Mouse (Mus musculus) hematopoietic stem cell, adult 5-6 weeks (primary cell): ENCODE data around the gene Mill2. TPM values are rescaled to one million over a fixed set of nuclear protein-coding genes. Genes with fewer than 3 reads are reported as not detected.
"Not testable (repeated sequence)": the region's sequence is repeated elsewhere in the genome, so short reads cannot be mapped to it uniquely, and the experiment has no call there.

Experiments
- ATAC-seq, 2 experiments: fragments of 125-278 bp in 1 of 2; replicated peaks in 1 of 2; 2 replicates each; pipeline ENCODE4 v1.8.0; 2016 to 2017; ENCODE audit warnings: inconsistent platforms in 2 of 2, mild to moderate bottlenecking in 2 of 2, moderate number of reproducible peaks in 2 of 2, low read depth in 1 of 2, moderate TSS enrichment in 1 of 2; ENCODE audit not compliant: low FRiP score in 2 of 2, poor library complexity in 2 of 2, severe bottlenecking in 2 of 2, insufficient read depth in 1 of 2, low TSS enrichment in 1 of 2
- total RNA-seq: library from RNA; stranded (forward); fragments of 172-1452, 232-1000 nt; gene quantifications from 2 replicates; pipeline ENCODE4 v1.2.3, GENCODE M21; 2017

Gene Mill2
- total RNA-seq, 1 experiment from 2014 or later = 3.1 TPM

- ATAC-seq = not testable (repeated sequence)
Observed at GRCm38 (mm10) chr7:18871031-18871430, 31.3 kb downstream of the Mill2 start, which contains the start of gene Pglyrp1. TSS of gene Pglyrp1 (plus strand) at chr7:18871331.

DNA sequence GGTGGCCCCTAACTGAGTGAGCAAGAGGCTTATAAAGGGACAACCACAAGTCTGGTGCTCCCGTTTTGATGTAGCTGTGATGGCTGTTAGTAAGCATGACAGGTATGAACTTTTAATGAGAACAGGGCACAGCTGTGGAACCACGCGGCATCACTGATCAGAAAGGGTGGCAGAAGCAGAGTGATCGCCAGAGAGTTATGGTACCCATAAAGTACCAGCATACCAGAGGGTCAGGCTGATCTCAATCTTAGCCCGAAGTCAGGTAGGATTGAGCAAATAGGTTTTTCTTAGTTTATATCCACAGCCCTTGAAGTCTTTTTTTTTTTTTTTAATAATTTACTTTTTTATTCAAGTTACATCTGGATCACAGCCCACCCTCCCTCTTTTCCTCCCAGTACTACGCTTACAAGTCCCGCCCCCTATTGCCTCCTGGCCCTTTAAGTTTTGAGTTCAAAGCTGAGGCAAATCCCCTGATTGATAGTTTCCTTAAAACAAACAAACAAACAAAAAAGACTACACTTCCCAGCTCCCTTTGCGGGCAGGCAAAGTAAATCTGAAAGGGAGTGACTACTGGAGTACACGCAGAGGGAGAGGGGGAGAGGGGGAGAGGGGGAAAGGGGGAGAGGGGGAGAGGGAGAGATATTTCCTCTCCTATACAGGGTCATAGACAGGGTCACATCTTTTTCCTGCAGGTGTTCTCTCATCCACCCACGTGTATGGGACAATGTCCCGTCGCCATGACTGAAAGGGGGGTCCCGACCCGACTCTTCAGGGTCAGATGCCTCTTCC is 32.4 kb downstream of the Mill2 start:
- no peak for ATAC-seq

- peak in 1 of 2 experiments; percentile 36; a peak in 1 of 4 replicates for ATAC-seq
Observed at GRCm38 (mm10) chr7:18872816-18873215, 33.0 kb downstream of the Mill2 start.

GRCm38 (mm10) chr7:18873253-18873652 is 33.5 kb downstream of the Mill2 start:
- peak; percentile 96 to 97 for ATAC-seq

DNA sequence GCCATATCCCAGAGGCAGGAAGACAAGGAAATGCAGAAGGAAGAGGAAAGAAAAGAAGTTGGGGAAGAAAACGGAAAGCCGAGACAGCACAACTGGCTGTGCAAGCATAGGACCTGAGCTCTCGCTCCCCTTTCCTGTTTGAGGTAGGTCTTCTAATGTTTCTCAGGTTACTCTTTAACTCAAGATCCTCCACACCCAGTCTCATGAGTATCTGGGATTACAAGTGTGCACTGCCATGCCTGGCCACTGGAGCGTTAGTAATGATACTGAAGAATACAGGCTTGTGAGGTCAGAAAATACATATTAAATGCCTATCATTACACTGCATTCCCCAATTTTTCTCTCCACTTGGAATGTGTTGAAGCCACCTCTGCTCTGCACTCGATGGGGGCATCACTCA is 35.6 kb downstream of the Mill2 start:
- ATAC-seq = no peak

- ATAC-seq = no peak
Observed at GRCm38 (mm10) chr7:18878691-18879090, 38.9 kb downstream of the Mill2 start.

DNA sequence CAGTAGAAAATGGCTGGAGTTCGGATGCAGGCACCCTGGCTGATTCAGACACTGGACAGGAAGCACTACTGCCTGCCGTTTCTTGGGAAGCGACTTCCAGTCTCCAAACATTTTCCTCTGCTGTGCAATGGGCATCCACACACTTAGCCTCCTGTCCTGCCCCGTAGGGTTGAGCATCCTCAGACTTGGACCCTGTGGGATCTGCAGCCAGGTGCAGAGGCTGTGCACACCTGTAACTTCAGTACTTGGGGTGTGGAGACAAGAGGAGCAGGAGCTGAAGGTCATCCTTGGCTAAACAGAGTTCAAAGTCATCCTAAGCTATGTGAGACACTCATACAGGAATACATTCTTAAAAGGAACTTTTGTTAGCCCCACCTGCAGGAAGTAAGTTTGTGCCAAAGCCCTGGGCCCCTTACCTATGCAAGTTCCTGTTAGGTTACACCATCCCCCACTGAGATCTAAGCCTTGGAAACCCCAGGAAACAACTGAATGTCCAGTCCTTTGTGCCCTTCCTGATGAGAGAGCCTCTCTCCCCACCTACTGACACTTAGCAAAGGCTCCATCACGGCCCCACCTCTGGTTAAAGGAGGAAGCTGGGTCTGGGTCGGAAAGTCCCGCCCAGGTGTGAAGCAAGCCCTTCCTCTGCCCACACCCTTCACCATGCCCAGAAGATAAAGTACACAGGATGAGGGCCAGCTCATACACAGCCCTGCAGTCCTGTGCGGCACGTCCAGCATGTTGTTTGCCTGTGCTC is 44.4 kb downstream of the Mill2 start:
- ATAC-seq = peak; percentile 78 to 92

DNA sequence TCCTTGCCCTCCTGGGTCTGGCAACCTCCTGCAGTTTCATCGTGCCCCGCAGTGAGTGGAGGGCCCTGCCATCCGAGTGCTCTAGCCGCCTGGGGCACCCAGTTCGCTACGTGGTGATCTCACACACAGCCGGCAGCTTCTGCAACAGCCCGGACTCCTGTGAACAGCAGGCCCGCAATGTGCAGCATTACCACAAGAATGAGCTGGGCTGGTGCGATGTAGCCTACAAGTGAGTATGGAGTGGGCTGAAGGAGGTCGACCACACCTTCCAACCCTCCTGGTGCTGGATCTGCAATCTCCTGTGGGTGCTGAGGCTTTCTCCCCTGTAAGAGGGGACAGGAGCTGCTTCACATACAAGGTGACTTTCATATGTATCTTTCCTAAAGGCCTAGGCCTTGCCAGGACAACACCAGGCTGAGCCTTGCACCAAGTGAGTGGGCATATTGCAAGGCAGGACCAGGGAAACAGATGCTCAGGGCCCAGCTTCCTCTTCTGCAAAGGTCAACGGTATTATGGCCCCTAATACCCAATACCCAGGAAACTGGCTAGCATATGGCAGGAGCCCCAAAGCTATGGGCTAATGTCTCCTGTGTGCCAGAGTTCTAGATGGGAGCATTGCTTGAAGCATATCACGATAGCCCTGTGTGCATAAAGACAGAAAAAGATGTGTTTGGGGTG is 45.1 kb downstream of the Mill2 start:
- peak; percentile 26 to 43; a peak in 3 of 4 replicates for ATAC-seq

DNA sequence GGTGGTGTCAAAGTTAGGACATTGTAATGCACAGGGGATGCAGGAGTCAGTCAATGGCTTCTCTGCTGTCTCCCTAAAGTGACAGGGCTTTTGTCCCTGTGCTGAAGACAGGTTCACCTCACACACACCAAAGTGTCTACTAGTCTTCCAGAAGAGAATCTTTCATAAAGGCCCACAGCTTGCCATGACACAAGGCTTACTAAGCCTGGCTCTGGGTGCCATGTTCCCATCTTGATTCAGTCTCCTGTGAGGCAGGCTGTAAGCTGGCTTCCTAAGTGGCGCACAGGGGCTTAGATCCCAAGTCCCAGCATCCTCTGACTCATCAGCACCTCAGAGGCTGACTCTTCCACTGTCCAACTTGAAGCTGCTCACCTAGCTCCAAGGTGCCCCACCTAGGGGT is 47.2 kb downstream of the Mill2 start:
- no peak for ATAC-seq

- ATAC-seq = no peak
Observed at GRCm38 (mm10) chr7:18890848-18891247, 51.1 kb downstream of the Mill2 start.

DNA sequence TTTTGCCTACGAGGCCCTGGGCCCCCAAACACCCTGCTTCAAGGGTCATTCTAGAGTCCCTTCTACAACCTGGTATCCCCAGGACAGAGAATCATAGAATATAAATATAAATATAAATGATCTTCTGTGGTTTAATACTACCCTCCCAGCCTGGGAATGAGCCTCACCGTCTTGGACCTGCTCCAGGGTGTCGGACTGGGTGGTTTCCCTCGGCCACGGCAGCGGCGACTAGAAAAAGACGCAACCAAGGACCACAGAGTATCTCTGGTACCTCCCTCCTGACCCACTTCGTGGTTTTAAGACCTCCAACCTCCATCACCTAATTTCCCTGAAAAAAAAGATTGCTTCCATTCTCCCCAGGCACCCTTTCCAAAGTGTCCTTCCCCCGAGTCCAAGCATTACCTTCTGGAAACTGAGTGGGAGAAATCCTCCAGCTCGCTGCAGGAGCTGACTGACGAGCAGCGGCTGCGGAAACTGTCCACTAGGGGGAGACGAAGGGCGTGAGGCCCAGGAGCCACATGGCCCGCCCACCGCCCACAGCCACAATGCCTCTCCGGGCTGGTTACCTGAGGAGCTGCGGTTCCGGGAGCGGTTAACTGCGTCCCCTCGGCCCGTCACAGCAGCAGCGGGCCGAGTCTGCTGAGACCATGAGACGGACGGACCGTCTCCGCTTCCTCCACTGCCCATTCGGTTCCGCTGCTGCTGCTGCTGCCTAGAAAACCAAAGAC is 52.3 kb downstream of the Mill2 start:
- peak; percentile 81 to 88 for ATAC-seq

DNA sequence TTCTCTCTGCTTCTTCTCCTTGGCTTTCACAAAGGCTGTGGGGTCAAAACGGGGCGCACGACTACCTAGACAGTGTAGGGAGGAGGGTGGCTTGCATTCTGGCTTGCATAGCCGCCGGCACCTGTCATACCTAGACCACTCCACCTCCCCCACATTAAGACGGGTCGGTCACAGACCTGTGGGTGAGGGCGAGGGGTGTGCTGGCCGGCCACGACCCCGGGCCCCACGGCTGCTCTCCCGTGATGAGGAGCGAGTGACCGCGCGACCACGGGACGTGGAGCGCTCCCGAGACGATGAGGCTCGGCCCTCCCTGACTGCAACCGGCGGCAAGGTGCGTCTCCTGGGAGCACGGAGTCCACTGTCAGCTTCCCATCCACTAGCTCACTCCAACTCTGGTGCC is 53.2 kb downstream of the Mill2 start:
- no peak for ATAC-seq

DNA sequence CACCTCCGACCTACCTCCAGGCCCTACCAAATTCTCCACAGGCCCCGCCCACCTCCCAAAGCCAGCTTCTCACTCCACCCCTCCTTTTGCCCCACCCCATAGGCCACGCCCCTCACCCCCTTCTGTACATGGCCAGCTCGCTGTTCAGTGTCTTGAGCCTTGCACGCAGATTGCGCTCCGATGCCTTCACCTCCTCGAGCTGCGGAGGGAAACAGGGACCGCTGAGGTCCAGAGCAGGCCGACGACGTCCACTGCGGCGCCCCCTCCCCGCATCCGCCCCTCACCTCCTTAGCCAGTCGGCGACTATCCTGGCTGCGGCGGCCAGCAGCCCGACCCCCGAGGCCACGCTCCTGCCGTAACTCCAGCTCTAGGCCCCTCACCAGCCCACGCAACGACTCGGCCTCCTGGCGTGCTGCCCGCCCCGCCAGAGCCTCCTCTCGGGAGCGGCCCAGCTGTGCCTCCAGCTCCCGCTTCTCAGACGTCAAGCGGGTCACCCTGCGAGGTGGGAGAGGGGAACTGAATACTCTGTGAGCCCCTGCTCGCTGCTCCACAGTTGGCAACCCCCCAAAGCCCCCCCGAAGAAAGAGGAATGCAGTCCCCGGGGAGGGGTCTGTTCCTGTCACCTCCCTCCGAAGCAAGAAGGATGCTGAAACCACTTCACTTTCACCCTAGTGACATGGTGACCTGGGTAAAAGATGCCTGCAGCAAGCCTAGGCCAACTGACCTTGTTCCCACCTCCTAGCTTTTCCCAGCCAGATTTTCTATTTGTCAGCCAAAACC is 54.1 kb downstream of the Mill2 start:
- ATAC-seq = peak; percentile 63 to 70

DNA sequence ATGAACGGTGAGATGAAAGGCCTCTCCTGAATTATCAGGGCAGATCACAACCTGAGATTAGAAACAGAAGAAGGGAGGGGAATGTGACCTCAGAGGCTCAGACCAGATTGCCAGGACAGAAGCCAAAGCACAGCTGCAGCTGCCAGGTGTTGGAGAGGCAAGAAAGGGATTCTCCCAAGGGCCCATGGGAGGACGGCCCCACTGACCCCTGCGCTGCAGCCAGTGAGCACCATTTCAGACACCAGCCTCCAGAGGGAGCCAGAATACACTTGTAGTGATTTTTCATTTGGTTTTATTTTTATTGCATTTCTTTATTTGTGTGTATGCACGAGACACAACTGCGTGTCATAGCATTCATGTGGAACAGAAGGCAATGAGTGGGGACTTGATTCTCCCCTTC is 56.8 kb downstream of the Mill2 start:
- ATAC-seq = no peak

DNA sequence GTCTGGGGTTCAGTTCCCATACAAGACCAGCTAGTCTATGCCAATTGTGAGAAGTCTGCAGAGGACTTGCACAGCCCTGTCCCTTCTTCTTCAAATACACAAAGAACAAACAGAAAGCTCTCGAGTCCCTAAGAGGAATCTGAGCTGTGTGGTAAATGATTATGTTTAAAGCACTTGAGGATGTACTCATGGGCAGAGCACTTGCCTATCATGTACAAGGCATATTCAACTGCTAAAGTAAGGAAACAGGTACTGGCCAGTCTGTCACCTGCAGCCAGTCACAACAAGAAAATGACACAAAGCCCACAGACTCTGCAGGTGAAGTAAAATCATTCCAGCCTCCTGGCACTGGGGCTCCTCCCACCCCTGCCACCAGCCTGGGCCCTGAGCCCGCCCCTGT is 60.7 kb downstream of the Mill2 start:
- ATAC-seq = no peak

DNA sequence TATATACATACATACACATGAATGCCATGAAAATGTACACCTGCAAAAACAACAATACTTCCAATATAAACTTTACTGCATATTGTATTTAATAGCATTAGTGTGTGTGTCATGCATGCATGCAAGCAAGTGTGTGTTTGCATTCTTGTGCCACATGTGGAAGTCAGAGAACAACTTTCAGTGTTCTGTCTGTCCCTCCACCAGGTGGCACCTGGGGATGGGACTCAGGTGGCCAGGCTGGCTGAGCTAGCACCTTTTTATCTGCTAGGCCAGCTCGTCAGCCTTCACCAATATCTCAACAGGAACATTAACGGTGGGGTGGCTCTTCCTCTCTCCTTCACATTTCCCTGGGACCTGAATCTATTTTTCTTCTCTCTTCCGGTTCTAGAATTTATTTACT is 62.7 kb downstream of the Mill2 start:
- ATAC-seq = no peak

GRCm38 (mm10) chr7:18904971-18905370 is 65.2 kb downstream of the Mill2 start:
- ATAC-seq = no peak
